Mouse (Mus musculus): ENCODE data around the gene Trp53rkb.

Gene Trp53rkb

GRCm38 (mm10) chr2:166834796-166835195 is 42.5 kb downstream of the Trp53rkb start:
- DNase-seq = no peak

- no peak for DNase-seq
These were observed 43.2 kb downstream of the Trp53rkb start for GRCm38 (mm10) chr2:166835581-166835980.

- DNase-seq = no peak
These were observed 49.5 kb downstream of the Trp53rkb start for GRCm38 (mm10) chr2:166841813-166842212.
